Mouse (Mus musculus): ENCODE data around the gene Fnip2. TPM values are rescaled to one million over a fixed set of nuclear protein-coding genes. Genes with fewer than 3 reads are reported as not detected.

The Fnip2 gene
- total RNA-seq, 1 experiment: 21.6 TPM

DNA sequence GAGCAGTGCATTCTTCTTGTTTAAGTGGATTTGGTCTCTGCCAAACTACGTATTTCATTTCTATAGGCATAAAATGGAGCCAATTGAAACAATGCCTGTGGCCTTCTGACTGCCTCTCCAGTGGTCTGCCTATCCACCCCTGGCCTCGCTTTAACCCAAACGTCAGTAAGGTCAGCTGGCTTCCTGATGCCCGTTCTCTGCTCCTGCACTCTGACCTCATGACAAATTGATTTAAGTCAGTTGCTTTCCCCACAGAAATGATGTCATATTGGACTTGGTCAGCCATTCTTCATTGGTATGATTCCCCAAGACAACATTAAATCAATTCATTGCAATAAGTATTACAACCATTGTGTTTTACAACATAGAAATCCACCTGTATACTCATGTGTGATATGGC, 159.1 kb downstream of the Fnip2 start:
- Histone ChIP-seq H3K27ac (ENCODE audit: insufficient read depth, low read depth, low read length, poor library complexity, severe bottlenecking) (no peak overlapping the region), H3K4me3 (ENCODE audit: insufficient read depth in 1 of 2, low read depth in 1 of 2, low read length in 2 of 2, poor library complexity in 1 of 2, severe bottlenecking in 1 of 2) (no peak overlapping the region), H3K4me1 (ENCODE audit: control insufficient read depth in 2 of 2, insufficient read depth in 2 of 2, low read length in 2 of 2, poor library complexity in 1 of 2) (no peaks in the 10 kb centered on the region), H3K36me3 (ENCODE audit: control insufficient read depth, insufficient read depth, low read length, poor library complexity, severe bottlenecking) (no peaks in the 10 kb centered on the region), H3K9ac (ENCODE audit: insufficient read depth, low read depth, low read length, poor library complexity, severe bottlenecking) (no peak overlapping the region), H3K9me3 (ENCODE audit: control insufficient read depth, insufficient read depth, low read depth, low read length) (no peaks in the 10 kb centered on the region)
- in situ Hi-C loops (cut with MboI; ENCODE audit: low sequenced_read_pairs in 2 of 2, unreplicated experiment in 2 of 2): no loop called here
- TF ChIP-seq ZC3H11A (IDR thresholded peaks at IDR 0.05; ENCODE audit: borderline replicate concordance, low read depth, low read length): no peak
- TF ChIP-seq ZNF384 (IDR thresholded peaks at IDR 0.05; ENCODE audit: low read depth, low read length): no peak
- no peak for TF ChIP-seq HCFC1 (IDR thresholded peaks at IDR 0.05; ENCODE audit: borderline replicate concordance, insufficient read depth, low read length)
- no peak for TF ChIP-seq CHD2 (IDR thresholded peaks at IDR 0.05; ENCODE audit: low read depth, low read length)
- no peak for DNase-seq (ENCODE audit: low read depth, low spot score)

Other genes starting within 250 kb of the Fnip2 start
- gene Gm17359, start 231.1 kb downstream of the Fnip2 start, total RNA-seq (2012; rRNA removed): not detected in 2 replicates
- gene Ppid, start 23.5 kb upstream of the Fnip2 start, total RNA-seq (2012; rRNA removed): 118 and 159 TPM in 2 replicates
- gene 4930579G24Rik, start 61.3 kb upstream of the Fnip2 start, total RNA-seq (2012; rRNA removed): 4.9 and 6.2 TPM in 2 replicates
- 17.3 and 19.5 TPM in 2 replicates for gene Etfdh, start 61.7 kb upstream of the Fnip2 start, total RNA-seq (2012; rRNA removed)
- gene Rxfp1, start 170.1 kb upstream of the Fnip2 start, total RNA-seq (2012; rRNA removed): 0.04 TPM in 1 of 2 replicates, not detected in the other